Mouse (Mus musculus) neutrophil, adult 5-6 weeks (primary cell): ENCODE measurements around the gene Cobl. TPM values are rescaled to one million over a fixed set of nuclear protein-coding genes. Genes with fewer than 3 reads are reported as not detected.

ENCODE experiments used
- ATAC-seq: fragments of 151-379, 151-347 bp; 2 replicates; pipeline ENCODE4 v1.8.0; 2017; ENCODE audit warnings: mild to moderate bottlenecking, moderate TSS enrichment; ENCODE audit not compliant: insufficient number of reproducible peaks, poor library complexity, low FRiP score, severe bottlenecking; ENCODE audit errors: extremely low read depth
- total RNA-seq: library from RNA; stranded (forward); fragments of 200-1000 nt; gene quantifications from 2 replicates; pipeline ENCODE4 v1.2.3, GENCODE M21; 2017

Cobl gene
- total RNA-seq, 1 experiment from 2014 or later: 0.12 TPM

- ATAC-seq: no peak
Observed at GRCm38 (mm10) chr11:12340697-12341096, 124.1 kb downstream of the Cobl start.

DNA sequence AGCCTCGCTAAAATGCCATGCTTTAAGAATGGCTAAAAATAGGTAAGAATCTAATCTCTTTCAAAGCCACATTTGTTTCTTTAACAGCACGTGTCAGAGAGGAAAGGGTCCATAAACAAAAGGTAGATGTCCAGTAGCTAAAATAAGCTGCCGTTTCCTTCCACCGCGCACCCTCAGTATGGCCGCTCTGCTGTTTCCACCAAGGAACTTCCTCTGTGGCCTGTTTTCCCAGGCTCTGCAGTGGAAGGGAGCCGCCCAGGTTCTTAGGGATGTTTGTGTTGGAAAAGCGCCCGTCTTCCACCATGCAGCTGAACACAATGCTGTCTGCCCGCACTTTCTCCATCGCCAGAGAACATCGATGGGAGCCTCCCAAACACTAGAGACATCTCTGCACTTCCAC, 128.6 kb downstream of the Cobl start:
- no peak for ATAC-seq

DNA sequence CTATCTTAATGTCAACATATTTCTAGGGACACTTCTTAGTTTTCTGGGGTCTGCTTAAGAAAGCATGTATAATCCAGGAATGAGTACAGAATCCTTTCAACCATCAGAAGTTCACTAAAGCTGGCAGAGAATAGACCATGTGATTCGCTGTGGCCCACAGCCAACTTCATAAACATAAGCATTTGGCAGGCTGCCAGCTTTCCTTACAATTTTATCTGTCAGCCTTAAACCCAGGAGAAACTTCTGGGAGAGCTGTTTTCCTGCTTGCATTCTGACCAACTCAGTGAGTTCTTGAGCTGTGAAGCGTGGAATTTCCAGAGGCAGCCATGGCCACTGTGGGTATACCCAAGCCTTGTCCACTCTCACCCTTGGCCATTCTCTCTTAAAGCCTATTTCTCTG, 132.8 kb downstream of the Cobl start:
- ATAC-seq: no peak

- ATAC-seq: no peak
Observed at GRCm38 (mm10) chr11:12321445-12321844, 143.3 kb downstream of the Cobl start.

DNA sequence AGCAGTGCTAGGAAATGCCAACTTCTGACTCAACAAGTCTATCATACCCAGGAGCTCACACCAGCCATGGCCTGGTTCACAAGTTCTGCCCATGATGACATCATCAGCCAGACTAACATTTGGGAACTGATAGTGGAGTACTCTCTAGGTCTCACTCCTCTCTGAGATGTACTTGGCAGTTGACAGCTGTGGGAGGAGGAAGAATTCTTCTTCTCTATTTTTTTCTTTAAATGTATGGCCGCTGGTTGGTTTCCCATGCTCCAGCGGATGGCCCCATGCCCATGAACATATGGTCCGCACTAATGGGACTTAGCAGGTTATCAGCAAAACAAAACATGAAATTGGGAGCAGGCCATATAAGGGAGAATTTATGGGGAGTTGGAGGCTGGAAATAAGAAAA, 145.4 kb downstream of the Cobl start:
- ATAC-seq: no peak

- ATAC-seq: no peak
Observed at GRCm38 (mm10) chr11:12315670-12316069, 149.1 kb downstream of the Cobl start.

DNA sequence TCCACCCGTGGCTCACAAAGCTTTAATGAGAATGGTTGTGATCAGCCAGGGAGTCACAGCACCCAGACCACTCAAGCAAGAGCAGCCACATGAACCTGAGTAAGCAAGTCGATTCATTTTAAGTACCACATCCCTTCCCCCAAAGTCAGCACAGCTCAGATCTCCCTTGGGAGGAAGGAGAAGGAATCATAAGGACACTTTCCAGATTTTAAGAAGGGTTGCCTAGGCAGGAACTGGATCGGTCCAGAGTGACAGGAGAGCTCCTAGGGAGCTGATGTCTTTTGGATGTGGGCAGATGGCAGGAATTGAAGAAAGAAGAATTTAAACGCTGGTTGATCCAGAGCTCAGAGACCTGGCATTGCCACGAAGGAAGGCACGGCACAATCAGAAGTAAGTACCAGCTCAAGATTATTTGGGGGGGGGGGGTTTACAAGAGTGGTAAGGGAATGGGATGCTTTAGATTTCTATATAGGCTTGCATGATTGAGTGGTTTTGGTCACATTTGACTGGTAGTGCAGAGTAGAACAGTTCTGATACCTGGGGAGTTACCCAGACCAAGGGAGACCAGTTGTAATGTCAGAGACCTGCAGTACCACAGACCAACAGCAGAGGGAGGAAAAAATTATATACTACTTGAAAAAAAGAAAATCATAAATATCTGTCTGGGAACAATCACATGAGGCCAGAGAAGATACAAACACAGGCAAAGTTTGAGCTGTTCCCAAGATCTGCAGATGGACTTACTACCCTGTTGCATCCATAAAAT, 150.3 kb downstream of the Cobl start:
- ATAC-seq: no peak

GRCm38 (mm10) chr11:12311419-12311818, 153.3 kb downstream of the Cobl start:
- ATAC-seq: no peak

GRCm38 (mm10) chr11:12309423-12310023, 155.2 kb downstream of the Cobl start:
- no peak for ATAC-seq

DNA sequence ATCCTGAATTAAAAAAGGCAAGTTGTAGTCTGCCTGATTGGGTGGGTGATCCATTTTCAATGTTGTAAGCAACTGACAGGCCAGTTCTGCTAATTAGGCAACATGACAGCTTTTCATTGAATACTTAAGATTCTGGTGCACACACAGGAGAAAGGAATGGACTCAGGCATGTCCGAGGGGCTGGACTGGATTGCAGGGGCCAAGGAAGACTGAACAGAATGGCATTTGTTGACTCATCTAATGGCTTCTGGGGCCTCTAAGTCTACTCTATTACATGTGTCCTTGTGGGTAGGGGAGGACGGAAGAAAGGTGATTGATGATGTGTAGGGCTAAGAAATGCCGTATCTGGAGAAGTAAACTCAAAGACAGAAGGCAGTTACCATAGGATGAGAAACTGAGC, 159.9 kb downstream of the Cobl start:
- no peak for ATAC-seq

- ATAC-seq: no peak
Observed at GRCm38 (mm10) chr11:12299701-12300446, 164.9 kb downstream of the Cobl start.

DNA sequence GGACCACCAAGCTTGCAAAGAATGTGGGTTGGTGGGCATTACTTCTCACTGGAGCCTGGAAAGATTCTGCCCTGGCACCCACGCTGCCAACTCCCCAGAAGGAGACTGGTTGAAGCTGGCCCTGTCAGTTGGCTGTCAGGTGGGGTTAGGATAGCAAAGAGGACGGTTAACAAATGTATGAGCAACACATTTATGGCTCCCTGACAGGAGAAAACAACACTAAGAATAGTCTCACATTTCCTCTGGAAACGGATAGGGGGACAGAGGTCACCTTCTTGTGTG, 173.2 kb downstream of the Cobl start:
- no peak for ATAC-seq

DNA sequence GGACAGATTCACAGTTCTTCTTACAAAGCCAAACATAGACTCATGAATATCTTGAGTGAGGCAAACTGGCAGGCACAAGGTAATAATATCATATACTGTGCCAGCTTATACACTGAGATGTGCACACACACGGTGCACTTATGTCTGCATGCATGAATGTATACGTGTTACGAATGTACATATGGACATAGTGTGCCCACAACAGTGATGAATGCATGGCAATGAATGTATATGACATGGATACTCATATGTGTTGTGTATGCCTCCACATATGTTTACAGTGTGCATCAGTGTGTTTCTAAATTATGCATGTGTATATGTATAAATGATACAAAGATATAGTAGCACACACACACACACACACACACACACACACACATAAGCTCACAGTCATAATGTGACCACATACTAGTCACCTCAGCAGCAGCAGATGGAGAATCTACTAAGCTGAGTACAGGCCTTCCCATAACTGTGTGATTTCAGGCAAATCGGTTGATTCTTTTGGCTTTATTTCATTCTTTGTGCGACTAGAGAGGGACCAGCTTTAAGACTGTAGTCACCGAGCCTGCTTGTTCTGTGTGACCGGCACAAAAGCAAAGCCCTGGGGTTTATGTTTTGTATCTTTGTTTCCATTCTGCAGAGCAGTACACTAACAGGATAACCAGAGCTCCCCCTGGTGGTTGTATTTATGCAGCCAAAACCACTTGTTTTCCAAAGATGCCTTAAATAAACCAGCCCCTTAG, 173.7 kb downstream of the Cobl start:
- no peak for ATAC-seq

- ATAC-seq: no peak
Observed at GRCm38 (mm10) chr11:12285319-12286021, 179.3 kb downstream of the Cobl start.

DNA sequence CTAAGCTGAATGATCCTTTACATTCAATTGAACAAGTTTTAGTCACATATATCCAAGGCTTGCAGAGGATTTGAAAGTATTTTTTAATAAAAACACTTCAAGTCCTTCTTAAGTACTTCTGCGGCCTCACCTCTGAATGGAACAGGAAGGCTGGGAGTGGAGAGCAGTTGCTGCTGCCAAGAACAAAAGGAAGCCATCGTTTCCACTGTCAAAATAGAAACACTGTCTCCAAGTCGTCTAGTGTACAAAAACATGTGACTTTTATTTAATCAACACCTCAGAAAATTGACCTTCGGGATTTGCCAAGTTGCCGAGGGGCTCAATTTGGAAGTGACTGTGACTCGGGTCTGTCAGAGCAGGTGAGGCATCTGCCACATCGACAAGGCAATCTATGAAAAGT, 184.0 kb downstream of the Cobl start:
- no peak for ATAC-seq

- ATAC-seq: no peak
Observed at GRCm38 (mm10) chr11:12274276-12274675, 190.5 kb downstream of the Cobl start.

DNA sequence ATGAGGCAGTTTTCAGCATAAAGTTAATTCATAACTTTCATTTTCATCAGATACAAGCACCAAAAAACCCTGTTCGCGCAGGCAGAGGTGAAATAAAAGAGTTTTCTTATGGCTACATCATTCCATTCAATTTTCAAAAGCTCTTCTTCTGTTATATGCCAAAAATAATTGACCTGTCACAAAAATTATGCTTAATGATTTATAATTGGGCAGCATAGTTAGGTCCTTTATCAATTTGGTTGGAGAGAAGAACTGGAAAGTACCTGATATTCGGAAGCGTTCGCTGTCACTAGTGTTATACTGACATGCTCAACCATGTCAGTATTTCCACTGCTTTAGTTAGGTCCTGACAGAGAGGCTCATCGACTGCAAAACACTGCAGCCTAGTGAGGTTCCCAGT, 191.0 kb downstream of the Cobl start:
- ATAC-seq: no peak

DNA sequence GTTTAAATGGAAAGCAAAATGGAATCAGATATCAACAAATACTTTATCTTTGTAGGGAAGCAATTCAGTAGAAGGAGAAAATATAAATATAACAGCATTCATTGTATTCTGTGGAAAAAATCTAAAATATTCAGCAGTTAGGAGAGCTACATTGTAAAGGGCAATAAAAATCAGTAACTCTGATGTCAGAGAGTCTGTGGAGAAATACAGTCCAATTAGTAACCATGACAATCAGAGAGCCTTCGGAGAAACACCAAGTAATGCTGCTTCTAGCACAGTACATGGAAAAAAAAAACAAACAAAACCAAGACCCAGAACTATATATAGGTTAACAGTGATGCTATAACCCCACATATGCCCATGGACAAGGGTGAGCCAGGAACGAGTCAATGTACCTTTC, 206.3 kb downstream of the Cobl start:
- ATAC-seq: no peak
